Mouse (Mus musculus): ENCODE measurements at regions not wholly inside any gene's neighbourhood (a gene's known extent, or its start where the extent isn't known, plus 50 kb on each side); places are given as distances from the start of the nearest gene placed in this dataset.
A peak's percentile ranks its signal among the peaks of the same experiment; 100 is the strongest.

- no peak for DNase-seq
Measured at GRCm38 (mm10) chr5:83091483-83091882, 263.5 kb downstream of the Tecrl start.

- DNase-seq = no peak
Measured at GRCm38 (mm10) chr5:83054819-83055218, 300.2 kb downstream of the Tecrl start.

GRCm38 (mm10) chr5:83047214-83047613 is 307.8 kb downstream of the Tecrl start:
- DNase-seq = no peak

GRCm38 (mm10) chr5:83029703-83030102 is 325.3 kb downstream of the Tecrl start:
- no peak for DNase-seq

GRCm38 (mm10) chr5:83006038-83006437 is 349.0 kb downstream of the Tecrl start:
- no peak for DNase-seq

- DNase-seq = peak; percentile 5 to 25
Measured at GRCm38 (mm10) chr5:82989056-82989455, 365.9 kb downstream of the Tecrl start.

GRCm38 (mm10) chr5:82969315-82969714 is 385.7 kb downstream of the Tecrl start:
- DNase-seq = no peak

GRCm38 (mm10) chr5:82966824-82967223 is 388.2 kb downstream of the Tecrl start:
- no peak for DNase-seq

GRCm38 (mm10) chr5:82966180-82966579 is 388.8 kb downstream of the Tecrl start:
- DNase-seq = peak; percentile 32 to 63

- DNase-seq = no peak
Measured at GRCm38 (mm10) chr5:82964513-82964912, 390.5 kb downstream of the Tecrl start.

- DNase-seq = no peak
Measured at GRCm38 (mm10) chr5:82956012-82956411, 399.0 kb downstream of the Tecrl start.

- DNase-seq = no peak
Measured at GRCm38 (mm10) chr5:82947060-82947459, 407.9 kb downstream of the Tecrl start.

GRCm38 (mm10) chr5:82939786-82940185 is 415.2 kb downstream of the Tecrl start:
- DNase-seq = no peak

- no peak for DNase-seq
Measured at GRCm38 (mm10) chr5:82899347-82899746, 455.6 kb downstream of the Tecrl start.

GRCm38 (mm10) chr5:82898912-82899311 is 456.1 kb downstream of the Tecrl start:
- DNase-seq = no peak

GRCm38 (mm10) chr5:82898389-82898788 is 456.6 kb downstream of the Tecrl start:
- DNase-seq = no peak

GRCm38 (mm10) chr5:82869264-82869663 is 485.7 kb downstream of the Tecrl start:
- DNase-seq = no peak

GRCm38 (mm10) chr5:82864347-82864746 is 490.6 kb downstream of the Tecrl start:
- DNase-seq = no peak

GRCm38 (mm10) chr5:82825327-82825726 is 529.7 kb downstream of the Tecrl start:
- no peak for DNase-seq

- DNase-seq = no peak
Measured at GRCm38 (mm10) chr5:82793197-82793596, 561.8 kb downstream of the Tecrl start.
